Mouse (Mus musculus): ENCODE results near the gene Tcf7l1. TPM values are rescaled to one million over a fixed set of nuclear protein-coding genes. Genes with fewer than 3 reads are reported as not detected.
"Not testable (repeated sequence)": the region's sequence is repeated elsewhere in the genome, so short reads cannot be mapped to it uniquely, and the experiment has no call there.

The Tcf7l1 gene
- polyA plus RNA-seq (2014; fragmentation: Nextera tagmentation; extraction: Ambion mirVana): 4.1 and 7.8 TPM in 2 replicates

DNA sequence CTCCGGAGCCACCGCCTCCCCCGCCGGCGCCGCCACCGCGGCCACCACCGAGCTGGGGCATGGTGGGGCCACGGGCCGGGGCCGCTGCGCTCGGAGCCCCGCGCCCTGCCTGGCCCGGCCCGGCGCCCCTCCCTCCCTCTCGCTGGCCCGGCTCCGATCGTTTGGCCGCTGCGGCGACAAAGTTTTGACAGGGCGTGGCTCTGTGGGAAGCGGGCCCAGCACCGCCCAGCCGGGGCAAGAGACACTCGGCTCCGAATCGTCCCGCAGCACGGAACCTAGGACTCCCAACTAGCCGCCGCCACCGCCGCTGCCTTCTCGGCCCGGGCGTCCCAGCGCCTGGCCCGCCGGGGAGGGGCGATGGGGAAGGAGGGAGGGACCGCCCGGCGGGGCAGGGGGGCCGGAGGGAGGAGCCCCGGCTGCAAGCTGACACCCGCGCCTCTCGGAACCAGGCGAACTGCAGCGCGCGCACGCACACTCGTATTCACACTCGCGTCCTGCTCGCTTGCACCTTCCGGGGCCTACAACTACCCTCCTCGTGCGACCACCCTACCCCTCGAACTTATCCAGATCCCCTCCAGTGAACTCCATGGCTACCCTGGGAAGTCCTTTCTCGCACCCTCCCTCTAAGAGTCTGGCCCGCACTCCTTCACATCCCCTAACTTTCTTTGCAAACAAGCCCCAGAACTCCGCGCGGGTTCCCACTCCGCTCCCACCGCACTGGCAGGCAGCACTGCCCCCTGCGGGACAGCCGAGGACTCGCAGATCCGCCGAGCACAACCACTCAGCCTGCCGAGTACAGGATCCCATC lies at the start of gene Tcf7l1:
Tcf7l1 (minus strand) TSS at position 363 of the 808 bp plus-strand sequence.
- peak within 1 kb of the TSS; percentile 60 for H3K27ac ChIP-seq (replicated peaks; ENCODE audit: low read depth, low read length)
- peak within 1 kb of the TSS; percentile 100 for H3K4me2 ChIP-seq (ENCODE audit: low read length)
- ATAC-seq (ENCODE audit: low FRiP score, low TSS enrichment): peak; percentile 83
- peaks cover 5% of the 10 kb centered on the region for H3K4me1 ChIP-seq (ENCODE audit: control insufficient read depth, insufficient read depth, low read length)
- H3K9ac ChIP-seq (replicated peaks; ENCODE audit: low read length): peak within 1 kb of the TSS; percentile 60
- no peaks in the 10 kb centered on the region for H3K36me3 ChIP-seq (ENCODE audit: control insufficient read depth, insufficient read depth, low read length)
- no peaks in the 10 kb centered on the region for H3K27me3 ChIP-seq (ENCODE audit: control insufficient read depth, insufficient read depth, low read length)
- H3K9me3 ChIP-seq (ENCODE audit: control insufficient read depth, low read length): no peaks in the 10 kb centered on the region
- under 1% methylated on average over 79 of the region's 80 CpGs for WGBS
- DNase-seq: peak; percentile 93
- peak within 1 kb of the TSS; percentile 65 for H3K4me3 ChIP-seq (replicated peaks; ENCODE audit: low read depth, low read length)

DNA sequence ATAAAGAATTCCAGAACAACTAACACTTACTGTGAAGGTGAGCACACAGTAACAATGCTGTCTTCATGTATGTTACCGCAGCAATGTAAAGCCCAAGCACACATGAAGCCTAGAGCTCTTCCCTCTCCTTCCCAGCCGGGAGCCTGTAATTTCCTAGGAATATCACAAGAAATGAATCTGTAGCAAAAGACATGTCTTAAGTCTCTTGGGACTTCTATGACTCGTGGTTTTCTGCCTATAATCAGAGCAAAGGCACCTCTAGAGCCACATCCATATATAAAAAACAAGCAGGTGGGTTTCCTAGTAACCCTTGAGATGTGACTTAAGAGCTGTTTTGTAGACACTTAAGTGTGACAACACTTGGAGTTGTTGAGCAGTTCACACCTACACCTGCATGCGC lies 48.7 kb upstream of the Tcf7l1 start:
- Histone ChIP-seq H3K9me3 (ENCODE audit: control insufficient read depth, low read length) (no peaks in the 10 kb centered on the region), H3K4me2 (ENCODE audit: low read length) (no peak overlapping the region), H3K4me1 (ENCODE audit: control insufficient read depth, insufficient read depth, low read length) (no peaks in the 10 kb centered on the region), H3K27ac (replicated peaks; ENCODE audit: low read depth, low read length) (no peak overlapping the region), H3K36me3 (ENCODE audit: control insufficient read depth, insufficient read depth, low read length) (peaks cover 33% of the 10 kb centered on the region), H3K27me3 (ENCODE audit: control insufficient read depth, insufficient read depth, low read length) (no peaks in the 10 kb centered on the region), H3K9ac (replicated peaks; ENCODE audit: low read length) (no peak overlapping the region), H3K4me3 (replicated peaks; ENCODE audit: low read depth, low read length) (no peak overlapping the region)
- ATAC-seq (ENCODE audit: low FRiP score, low TSS enrichment): no peak
- WGBS: 93% methylated on average over 4 of the region's 4 CpGs
- no peak for DNase-seq

DNA sequence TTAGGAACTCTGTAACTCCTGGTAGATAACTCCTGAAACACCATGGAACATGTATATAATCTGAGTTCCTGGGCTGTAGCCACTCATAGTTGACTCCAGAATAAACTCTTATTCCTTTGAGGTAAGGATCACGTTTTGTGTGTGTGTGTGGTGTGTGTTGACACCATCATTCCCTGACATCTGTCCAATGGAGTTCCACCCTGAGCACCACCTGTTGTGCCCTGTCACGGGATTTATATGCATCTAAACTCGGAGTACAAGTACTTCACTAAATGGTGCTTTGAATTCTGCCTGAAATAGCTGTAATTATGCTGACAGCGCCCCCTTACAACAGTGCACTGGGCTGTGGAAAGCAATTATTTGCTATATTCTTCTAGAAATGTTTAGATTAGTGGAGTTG lies 45.5 kb upstream of the Tcf7l1 start:
- no peak overlapping the region for H3K9ac ChIP-seq (replicated peaks; ENCODE audit: low read length)
- WGBS: 64% methylated on average over 4 of the region's 4 CpGs
- H3K9me3 ChIP-seq (ENCODE audit: control insufficient read depth, low read length): no peaks in the 10 kb centered on the region
- H3K36me3 ChIP-seq (ENCODE audit: control insufficient read depth, insufficient read depth, low read length): 0 out of 2 replicates have a peak, but pooled peaks cover 6% of the 10 kb centered on the region
- no peaks in the 10 kb centered on the region for H3K4me1 ChIP-seq (ENCODE audit: control insufficient read depth, insufficient read depth, low read length)
- H3K4me2 ChIP-seq (ENCODE audit: low read length): no peak overlapping the region
- H3K27ac ChIP-seq (replicated peaks; ENCODE audit: low read depth, low read length): no peak overlapping the region
- no peak for DNase-seq
- no peak for ATAC-seq (ENCODE audit: low FRiP score, low TSS enrichment)
- H3K27me3 ChIP-seq (ENCODE audit: control insufficient read depth, insufficient read depth, low read length): no peaks in the 10 kb centered on the region
- no peak overlapping the region for H3K4me3 ChIP-seq (replicated peaks; ENCODE audit: low read depth, low read length)

DNA sequence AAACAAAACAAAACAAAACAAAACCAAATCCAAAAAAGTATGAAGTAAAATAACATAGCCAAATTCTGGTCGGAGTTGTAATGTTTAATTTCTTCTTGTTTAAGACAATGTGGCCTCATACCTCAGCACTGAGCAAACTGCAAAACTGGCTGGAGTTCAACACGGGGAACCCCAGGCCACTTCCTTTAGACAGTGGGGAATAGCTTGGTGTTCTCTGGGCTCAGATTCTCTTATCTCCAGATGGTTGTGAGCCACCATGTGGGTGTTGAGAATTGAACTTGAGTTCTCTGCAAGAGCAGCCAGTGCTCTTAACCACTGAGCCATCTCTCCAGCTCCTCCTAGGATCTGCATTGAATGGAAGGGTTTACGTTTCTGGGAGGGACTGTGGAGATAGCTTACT lies 42.8 kb upstream of the Tcf7l1 start:
- Histone ChIP-seq H3K9ac (replicated peaks; ENCODE audit: low read length) (no peak overlapping the region), H3K4me3 (replicated peaks; ENCODE audit: low read depth, low read length) (no peak overlapping the region), H3K4me1 (ENCODE audit: control insufficient read depth, insufficient read depth, low read length) (no peaks in the 10 kb centered on the region), H3K27ac (replicated peaks; ENCODE audit: low read depth, low read length) (no peak overlapping the region), H3K4me2 (ENCODE audit: low read length) (no peak overlapping the region), H3K9me3 (ENCODE audit: control insufficient read depth, low read length) (no peaks in the 10 kb centered on the region), H3K36me3 (ENCODE audit: control insufficient read depth, insufficient read depth, low read length) (no peaks in the 10 kb centered on the region), H3K27me3 (ENCODE audit: control insufficient read depth, insufficient read depth, low read length) (no peaks in the 10 kb centered on the region)
- no peak for ATAC-seq (ENCODE audit: low FRiP score, low TSS enrichment)
- WGBS: 61% methylated on average over 3 of the region's 3 CpGs
- no peak for DNase-seq

DNA sequence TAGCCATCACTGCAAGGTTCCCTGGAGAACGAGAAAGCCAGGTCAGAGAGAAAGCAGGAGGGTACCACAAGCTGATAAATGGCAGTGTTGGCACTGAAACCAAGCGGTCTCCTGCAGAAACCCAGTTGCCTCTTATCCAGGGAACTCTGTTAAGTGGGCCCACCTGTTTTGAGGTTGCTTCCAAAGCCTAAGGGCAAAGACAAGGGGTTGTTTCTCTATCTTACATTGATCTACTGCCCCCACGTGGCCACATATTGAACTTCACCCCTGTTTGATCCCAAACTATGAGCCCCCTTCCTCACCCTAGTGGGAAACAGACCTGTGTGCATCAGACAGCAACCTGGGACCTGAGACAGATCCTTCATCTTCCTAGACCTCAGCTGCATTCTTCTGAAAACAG lies 42.2 kb upstream of the Tcf7l1 start:
- DNase-seq (peak; percentile 84), ATAC-seq (ENCODE audit: low FRiP score, low TSS enrichment) (no peak)
- Histone ChIP-seq H3K9me3 (ENCODE audit: control insufficient read depth, low read length) (no peaks in the 10 kb centered on the region), H3K27me3 (ENCODE audit: control insufficient read depth, insufficient read depth, low read length) (no peaks in the 10 kb centered on the region), H3K9ac (replicated peaks; ENCODE audit: low read length) (no peak overlapping the region), H3K36me3 (ENCODE audit: control insufficient read depth, insufficient read depth, low read length) (no peaks in the 10 kb centered on the region), H3K4me3 (replicated peaks; ENCODE audit: low read depth, low read length) (no peak overlapping the region), H3K27ac (replicated peaks; ENCODE audit: low read depth, low read length) (no peak overlapping the region), H3K4me1 (ENCODE audit: control insufficient read depth, insufficient read depth, low read length) (no peaks in the 10 kb centered on the region), H3K4me2 (ENCODE audit: low read length) (no peak overlapping the region)
- 34% methylated on average over 3 of the region's 3 CpGs for WGBS

DNA sequence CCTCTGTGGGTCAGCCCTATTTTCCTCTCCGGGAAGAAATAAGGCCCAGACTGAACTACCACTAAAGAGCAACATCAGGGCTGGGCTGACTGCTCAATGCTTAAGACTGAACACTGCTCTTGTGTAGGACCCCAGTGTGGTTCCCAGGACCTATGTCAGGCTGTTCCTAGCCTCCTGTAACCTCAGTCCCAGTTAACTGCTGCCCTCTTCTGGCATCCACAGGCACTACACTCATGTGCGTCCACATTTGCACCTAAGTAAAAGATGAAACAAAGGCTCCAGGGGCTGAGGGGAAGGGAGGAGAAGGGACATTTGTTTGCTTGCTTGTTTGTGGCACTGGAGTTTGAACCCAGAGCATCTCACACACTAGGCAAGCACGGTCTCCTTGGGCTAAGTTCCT lies 39.8 kb upstream of the Tcf7l1 start:
- H3K4me3 ChIP-seq (replicated peaks; ENCODE audit: low read depth, low read length): no peak overlapping the region
- no peaks in the 10 kb centered on the region for H3K27me3 ChIP-seq (ENCODE audit: control insufficient read depth, insufficient read depth, low read length)
- no peak for ATAC-seq (ENCODE audit: low FRiP score, low TSS enrichment)
- H3K27ac ChIP-seq (replicated peaks; ENCODE audit: low read depth, low read length): no peak overlapping the region
- WGBS: 73% methylated on average over 3 of the region's 3 CpGs
- H3K9me3 ChIP-seq (ENCODE audit: control insufficient read depth, low read length): no peaks in the 10 kb centered on the region
- no peak overlapping the region for H3K9ac ChIP-seq (replicated peaks; ENCODE audit: low read length)
- H3K4me1 ChIP-seq (ENCODE audit: control insufficient read depth, insufficient read depth, low read length): peaks cover 9% of the 10 kb centered on the region; the same call in 1 of the 2 replicates
- no peak for DNase-seq
- H3K36me3 ChIP-seq (ENCODE audit: control insufficient read depth, insufficient read depth, low read length): no peaks in the 10 kb centered on the region
- no peak overlapping the region for H3K4me2 ChIP-seq (ENCODE audit: low read length)

DNA sequence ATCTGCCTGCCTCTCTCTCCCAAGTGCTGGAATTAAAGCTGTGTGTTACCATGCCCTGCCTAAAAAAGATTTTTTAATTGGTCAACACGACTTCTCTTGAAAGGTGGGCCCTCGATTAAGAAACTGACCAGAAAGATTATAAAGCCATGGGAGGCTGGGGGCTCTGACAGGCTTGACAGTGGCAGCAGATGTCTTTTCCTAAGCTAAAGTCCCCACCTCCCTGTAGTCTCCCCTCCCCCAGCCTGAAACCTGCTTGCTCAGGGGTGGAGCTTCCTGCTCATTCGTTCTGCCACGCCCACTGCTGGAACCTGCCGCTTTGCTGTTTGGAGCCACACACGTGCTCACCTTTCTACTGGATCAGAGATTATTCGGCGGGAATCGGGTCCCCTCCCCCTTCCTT lies 39.0 kb upstream of the Tcf7l1 start:
- not testable (repeated sequence) for H3K9me3 ChIP-seq (ENCODE audit: control insufficient read depth, low read length); H3K4me3 ChIP-seq (replicated peaks; ENCODE audit: low read depth, low read length); H3K4me1 ChIP-seq (ENCODE audit: control insufficient read depth, insufficient read depth, low read length); H3K4me2 ChIP-seq (ENCODE audit: low read length); H3K27me3 ChIP-seq (ENCODE audit: control insufficient read depth, insufficient read depth, low read length); H3K9ac ChIP-seq (replicated peaks; ENCODE audit: low read length); H3K36me3 ChIP-seq (ENCODE audit: control insufficient read depth, insufficient read depth, low read length); H3K27ac ChIP-seq (replicated peaks; ENCODE audit: low read depth, low read length); ATAC-seq (ENCODE audit: low FRiP score, low TSS enrichment); DNase-seq
- WGBS: 8% methylated on average over 9 of the region's 9 CpGs

DNA sequence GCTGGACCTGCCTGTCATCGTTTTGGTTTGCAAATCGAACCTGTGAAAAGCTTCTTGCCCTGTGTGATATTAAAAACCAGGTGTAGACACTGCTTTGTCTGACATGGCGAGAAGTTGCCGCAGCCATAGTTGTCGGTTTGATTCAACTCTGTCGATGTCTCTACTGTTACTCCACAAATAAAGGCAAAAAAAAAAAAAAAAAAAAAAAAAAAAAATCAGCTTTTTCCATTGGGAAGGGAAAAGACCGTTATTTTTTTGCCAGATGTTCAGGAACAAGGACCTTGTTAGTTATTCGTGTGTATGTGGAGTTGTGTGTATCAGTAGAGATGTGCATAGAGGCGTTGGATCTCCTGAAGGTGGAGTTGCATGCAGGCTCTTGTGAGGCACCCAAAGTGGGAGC lies 36.7 kb upstream of the Tcf7l1 start:
- ATAC-seq (ENCODE audit: low FRiP score, low TSS enrichment): no peak
- H3K4me3 ChIP-seq (replicated peaks; ENCODE audit: low read depth, low read length): no peak overlapping the region
- H3K4me2 ChIP-seq (ENCODE audit: low read length): peak overlapping the region; percentile 58
- H3K9me3 ChIP-seq (ENCODE audit: control insufficient read depth, low read length): no peaks in the 10 kb centered on the region
- no peaks in the 10 kb centered on the region for H3K36me3 ChIP-seq (ENCODE audit: control insufficient read depth, insufficient read depth, low read length)
- peaks cover 9% of the 10 kb centered on the region; the same call in 1 of the 2 replicates for H3K4me1 ChIP-seq (ENCODE audit: control insufficient read depth, insufficient read depth, low read length)
- 43% methylated on average over 9 of the region's 9 CpGs for WGBS
- H3K27ac ChIP-seq (replicated peaks; ENCODE audit: low read depth, low read length): no peak overlapping the region
- no peak overlapping the region; the same call in 1 of the 2 replicates for H3K9ac ChIP-seq (replicated peaks; ENCODE audit: low read length)
- no peaks in the 10 kb centered on the region for H3K27me3 ChIP-seq (ENCODE audit: control insufficient read depth, insufficient read depth, low read length)
- no peak for DNase-seq

Data from midbrain, embryonic 14.5 days (tissue).